Mouse (Mus musculus): ENCODE measurements around the gene Il1f9.
"Not testable (repeated sequence)": the region's sequence is repeated elsewhere in the genome, so short reads cannot be mapped to it uniquely, and the experiment has no call there.

Il1f9 gene

DNA sequence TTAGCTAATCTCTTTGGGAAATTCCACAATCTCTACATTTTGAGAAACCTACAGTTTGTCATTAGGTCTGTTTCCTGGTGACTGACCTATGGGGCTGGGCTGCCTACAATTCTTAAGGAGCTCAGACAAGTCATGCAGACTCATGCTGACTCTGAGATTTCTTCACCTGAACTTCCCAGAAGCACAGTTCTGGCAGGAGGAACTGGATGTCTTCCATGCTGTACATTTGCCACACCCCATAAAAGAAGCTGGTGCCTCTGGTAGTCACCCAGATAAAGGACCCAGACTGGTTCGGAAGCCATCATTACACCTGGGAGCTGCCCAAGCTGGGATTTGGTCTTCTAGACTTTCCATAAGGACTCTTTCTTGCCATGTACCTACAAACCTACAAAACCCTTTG lies at the start of gene Il1f9:
Gene Il1f9 (plus strand): TSS at position 301 of the 400 bp plus-strand sequence.
- in situ Hi-C loops (cut with MboI, MseI) = no loop called here

DNA sequence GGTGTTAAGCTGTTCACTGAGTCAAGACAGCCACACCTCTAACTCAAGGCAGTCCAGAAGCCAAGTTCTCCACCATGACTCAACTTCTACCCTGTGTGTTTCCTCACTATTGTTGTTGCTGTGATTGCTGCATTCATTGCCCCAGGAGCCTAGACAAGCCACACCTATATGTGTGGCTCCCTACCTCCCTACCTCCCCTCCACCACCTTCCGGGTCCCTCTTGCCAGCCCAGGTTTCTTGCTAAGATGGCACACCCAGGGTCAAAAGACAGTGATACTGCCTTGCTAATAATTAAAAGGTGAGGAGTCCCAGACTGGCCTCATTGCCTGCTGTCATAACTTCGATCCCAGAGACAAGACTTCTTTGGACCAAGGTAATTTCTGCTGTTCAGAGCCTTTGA lies 33.4 kb upstream of the Il1f9 start, which contains the start of gene Il1f8:
Gene Il1f8 (plus strand): TSS at position 301 of the 400 bp plus-strand sequence.
- in situ Hi-C loops (cut with MboI, MseI) = loop anchor here (5.0 kb wide), 1 partner anchor 114 kb away; no protein-coding TSS in a partner anchor

GRCm38 (mm10) chr2:24181683-24182331 lies 4.5 kb upstream of the Il1f9 start:
- in situ Hi-C loops (cut with MboI, MseI) = not testable (repeated sequence)

DNA sequence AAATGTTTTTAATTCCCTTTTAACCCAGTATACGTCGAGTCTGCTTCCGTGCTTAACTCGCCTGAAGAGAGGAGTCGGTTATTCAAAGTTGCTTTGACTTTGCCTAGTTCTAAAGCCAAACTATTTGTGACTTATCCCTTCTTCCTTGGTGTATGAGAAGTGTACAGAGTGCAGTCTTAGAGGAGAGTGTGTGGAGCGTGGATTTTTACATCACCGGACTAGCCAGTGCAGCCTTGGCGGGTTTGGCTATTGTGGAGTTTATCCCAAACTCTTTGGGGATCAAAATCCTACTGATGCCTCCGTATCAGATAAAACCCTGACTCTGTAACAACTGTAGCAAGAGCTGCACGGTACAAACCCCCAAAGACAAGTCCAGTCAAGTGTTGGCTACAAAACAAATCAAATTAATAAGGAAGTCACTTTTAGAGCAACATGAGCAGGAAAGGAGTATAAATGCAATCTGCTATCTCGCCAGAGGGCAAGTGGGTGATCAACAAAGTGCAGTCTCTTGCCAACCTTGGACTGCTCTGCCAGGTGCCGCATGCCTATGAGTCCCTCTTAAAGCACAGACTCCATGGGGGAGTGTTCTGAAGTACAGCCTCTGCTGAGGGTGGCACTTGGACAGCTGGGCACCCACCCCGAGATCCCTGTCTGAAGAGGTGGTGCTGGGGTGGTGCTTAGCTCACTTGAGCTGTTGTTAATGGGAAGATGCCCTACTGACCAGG lies 3.7 kb upstream of the Il1f9 start:
- in situ Hi-C loops (cut with MboI, MseI) = not testable (repeated sequence)

DNA sequence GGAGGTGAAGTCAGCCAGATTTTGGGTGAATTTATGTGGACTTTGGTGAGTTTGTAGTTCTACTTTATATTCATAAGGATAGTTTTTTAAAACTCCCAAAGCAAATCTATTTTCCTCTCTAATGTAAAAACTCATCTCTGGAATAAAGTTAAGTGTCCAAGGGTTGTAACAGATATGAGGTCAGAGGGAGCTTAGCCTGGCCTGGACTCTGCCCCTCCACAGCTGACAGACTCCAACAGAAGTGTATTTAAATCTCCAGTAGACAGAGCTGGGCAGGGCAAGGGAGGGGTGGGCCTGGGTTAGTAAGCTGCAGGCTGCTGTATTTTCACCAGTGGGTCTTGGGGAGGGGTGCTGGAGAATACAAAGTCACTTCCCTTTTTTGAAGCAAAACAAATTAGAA lies 2.2 kb upstream of the Il1f9 start:
- in situ Hi-C loops (cut with MboI, MseI) = not testable (repeated sequence)

DNA sequence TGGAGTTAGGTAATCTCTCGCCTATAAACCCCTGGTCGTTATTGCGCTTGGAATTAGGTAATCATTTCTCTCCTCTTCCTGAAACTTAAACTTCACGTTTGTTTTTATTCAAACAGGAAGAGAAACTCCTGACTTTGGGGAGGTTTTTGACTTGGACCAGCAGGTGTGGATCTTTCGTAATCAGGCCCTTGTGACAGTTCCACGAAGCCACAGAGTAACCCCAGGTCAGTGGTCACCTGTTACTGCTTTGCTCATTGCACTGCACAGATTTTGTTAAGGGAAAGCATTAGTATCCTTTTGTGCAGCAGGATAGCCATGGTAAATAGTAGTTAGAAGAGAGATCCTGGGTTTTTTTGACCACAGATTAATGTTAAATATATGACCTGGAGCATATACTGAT lies 1.3 kb downstream of the Il1f9 start:
- in situ Hi-C loops (cut with MboI, MseI) = no loop called here

GRCm38 (mm10) chr2:24188189-24188588 lies 1.9 kb downstream of the Il1f9 start:
- in situ Hi-C loops (cut with MboI, MseI) = no loop called here

DNA sequence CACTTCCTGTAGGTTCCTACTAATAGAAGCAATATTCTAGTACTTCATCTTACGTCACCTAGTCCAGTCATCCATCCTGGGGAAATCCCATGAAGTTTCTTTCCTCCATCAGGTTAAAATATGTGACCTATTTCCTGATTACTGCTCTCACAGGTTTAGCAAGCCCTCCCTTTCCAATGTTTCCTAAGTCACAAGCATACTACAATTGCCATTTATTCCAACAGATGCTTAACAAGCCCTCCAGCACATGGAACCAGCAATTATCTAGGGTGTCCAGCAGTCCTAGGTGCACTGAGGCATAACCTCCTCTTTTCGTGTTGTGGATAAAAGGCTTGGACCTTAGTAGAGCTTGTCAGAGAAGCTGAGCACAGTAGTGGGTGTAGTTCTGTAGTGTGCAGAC lies 28.8 kb downstream of the Il1f9 start, which contains the start of gene Il1f6:
Gene Il1f6 (plus strand): TSS at position 301 of the 400 bp plus-strand sequence.
- in situ Hi-C loops (cut with MboI, MseI) = no loop called here

- in situ Hi-C loops (cut with MboI, MseI) = no loop called here
Observed at GRCm38 (mm10) chr2:24227191-24227590, 40.9 kb downstream of the Il1f9 start.

All from T-helper 2 cell (primary cell).